Mouse (Mus musculus) kidney, adult 2 months (tissue): Measurements from ENCODE around the gene Hsd17b10.

ENCODE experiments used
- CTCF ChIP-seq: fragments of 200-500 bp; conservative IDR thresholded peaks from 2 replicates; pipeline ENCODE4 v1.5.1; 2011; ENCODE audit warnings: low read depth, mild to moderate bottlenecking, control low read depth, low read length, moderate library complexity, mixed read lengths; ENCODE audit not compliant: insufficient read depth, insufficient read length
- POLR2A ChIP-seq: fragments of 200-500 bp; IDR thresholded peaks from one replicate; pipeline ENCODE4 v1.6.1; 2011; ENCODE audit warnings: low read depth, low read length, control low read depth

DNA sequence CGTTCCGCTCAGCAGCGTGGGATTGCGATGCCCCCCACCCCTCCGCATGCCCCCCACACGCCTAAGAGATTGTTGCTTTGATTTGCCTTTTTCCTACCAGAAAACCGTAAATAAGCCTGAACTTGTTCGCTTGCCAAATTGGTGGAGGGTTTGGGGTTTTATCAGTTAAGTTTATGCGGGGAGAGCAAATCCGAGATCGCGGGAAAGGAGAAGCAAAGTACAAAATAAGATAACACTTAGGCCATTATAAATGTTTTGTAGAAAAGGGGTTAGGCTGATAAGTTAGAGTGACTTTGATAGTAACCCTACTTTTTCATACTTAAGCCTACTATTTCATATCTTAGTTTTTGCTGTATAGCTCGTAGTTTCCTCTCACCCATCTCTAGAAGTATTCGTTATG is 15.5 kb downstream of the Hsd17b10 start:
- TF ChIP-seq POLR2A (no peak), CTCF (no peak)
